Mouse (Mus musculus): ENCODE measurements around the gene Tshz2.

Gene Tshz2

GRCm38 (mm10) chr2:169699862-169700511 is 67.2 kb downstream of the Tshz2 start:
- no peak for DNase-seq (ENCODE audit: low spot score)

GRCm38 (mm10) chr2:169702725-169703486 is 70.1 kb downstream of the Tshz2 start:
- DNase-seq (ENCODE audit: low spot score): no peak

- DNase-seq (ENCODE audit: low spot score): no peak
Observed at GRCm38 (mm10) chr2:169721793-169722326, 89.0 kb downstream of the Tshz2 start.

- no peak for DNase-seq (ENCODE audit: low spot score)
Observed at GRCm38 (mm10) chr2:169722341-169722740, 89.5 kb downstream of the Tshz2 start.

- no peak for DNase-seq (ENCODE audit: low spot score)
Observed at GRCm38 (mm10) chr2:169723645-169724462, 91.0 kb downstream of the Tshz2 start.

GRCm38 (mm10) chr2:169728651-169729280 is 96.0 kb downstream of the Tshz2 start:
- no peak for DNase-seq (ENCODE audit: low spot score)

- no peak for DNase-seq (ENCODE audit: low spot score)
Observed at GRCm38 (mm10) chr2:169730551-169730996, 97.8 kb downstream of the Tshz2 start.

- DNase-seq (ENCODE audit: low spot score): no peak
Observed at GRCm38 (mm10) chr2:169734053-169734452, 101.2 kb downstream of the Tshz2 start.

- DNase-seq (ENCODE audit: low spot score): no peak
Observed at GRCm38 (mm10) chr2:169735475-169736406, 102.9 kb downstream of the Tshz2 start.

- DNase-seq (ENCODE audit: low spot score): no peak
Observed at GRCm38 (mm10) chr2:169740996-169741395, 108.2 kb downstream of the Tshz2 start.

GRCm38 (mm10) chr2:169742791-169743190 is 110.0 kb downstream of the Tshz2 start:
- DNase-seq (ENCODE audit: low spot score): no peak

- DNase-seq (ENCODE audit: low spot score): no peak
Observed at GRCm38 (mm10) chr2:169743294-169743693, 110.5 kb downstream of the Tshz2 start.

GRCm38 (mm10) chr2:169743910-169744309 is 111.1 kb downstream of the Tshz2 start:
- DNase-seq (ENCODE audit: low spot score): no peak

- DNase-seq (ENCODE audit: low spot score): no peak
Observed at GRCm38 (mm10) chr2:169747114-169747642, 114.4 kb downstream of the Tshz2 start.

- DNase-seq (ENCODE audit: low spot score): no peak
Observed at GRCm38 (mm10) chr2:169749331-169749945, 116.6 kb downstream of the Tshz2 start.

GRCm38 (mm10) chr2:169750574-169751491 is 118.0 kb downstream of the Tshz2 start:
- DNase-seq (ENCODE audit: low spot score): no peak

- DNase-seq (ENCODE audit: low spot score): no peak
Observed at GRCm38 (mm10) chr2:169752126-169752525, 119.3 kb downstream of the Tshz2 start.

- DNase-seq (ENCODE audit: low spot score): no peak
Observed at GRCm38 (mm10) chr2:169753432-169753831, 120.6 kb downstream of the Tshz2 start.

GRCm38 (mm10) chr2:169755091-169755490 is 122.3 kb downstream of the Tshz2 start:
- no peak for DNase-seq (ENCODE audit: low spot score)
